Mouse (Mus musculus) brain, embryonic 14.5 days (tissue): ENCODE results near the gene Kidins220. TPM values are rescaled to one million over a fixed set of nuclear protein-coding genes. Genes with fewer than 3 reads are reported as not detected.

Experiments used
- DNase-seq: peaks from one replicate; pipeline ENCODE4 v3.0.0-alpha.2; 2011; ENCODE audit warnings: low read depth
- CTCF ChIP-seq: fragments of 200-500 bp; IDR thresholded peaks from 2 replicates; pipeline ENCODE4 v1.5.1; 2012; ENCODE audit warnings: inconsistent platforms, mild to moderate bottlenecking, moderate library complexity, borderline replicate concordance; ENCODE audit not compliant: insufficient read depth, insufficient read length; ENCODE audit errors: extremely low read depth
- POLR2A ChIP-seq: fragments of 200-500 bp; IDR thresholded peaks from 2 replicates; pipeline ENCODE4 v1.6.1; 2012; ENCODE audit warnings: mild to moderate bottlenecking, inconsistent platforms, borderline replicate concordance; ENCODE audit not compliant: poor library complexity, insufficient read depth, insufficient read length, severe bottlenecking; ENCODE audit errors: extremely low read depth
- polyA plus RNA-seq: library from polyadenylated mRNA; depleted of rRNA; stranded (reverse); fragments of >200 nt; gene quantifications from 2 replicates; pipeline ENCODE4 v1.2.3, GENCODE M21; 2012

Gene Kidins220
- polyA plus RNA-seq, 1 experiment: 265 TPM

DNA sequence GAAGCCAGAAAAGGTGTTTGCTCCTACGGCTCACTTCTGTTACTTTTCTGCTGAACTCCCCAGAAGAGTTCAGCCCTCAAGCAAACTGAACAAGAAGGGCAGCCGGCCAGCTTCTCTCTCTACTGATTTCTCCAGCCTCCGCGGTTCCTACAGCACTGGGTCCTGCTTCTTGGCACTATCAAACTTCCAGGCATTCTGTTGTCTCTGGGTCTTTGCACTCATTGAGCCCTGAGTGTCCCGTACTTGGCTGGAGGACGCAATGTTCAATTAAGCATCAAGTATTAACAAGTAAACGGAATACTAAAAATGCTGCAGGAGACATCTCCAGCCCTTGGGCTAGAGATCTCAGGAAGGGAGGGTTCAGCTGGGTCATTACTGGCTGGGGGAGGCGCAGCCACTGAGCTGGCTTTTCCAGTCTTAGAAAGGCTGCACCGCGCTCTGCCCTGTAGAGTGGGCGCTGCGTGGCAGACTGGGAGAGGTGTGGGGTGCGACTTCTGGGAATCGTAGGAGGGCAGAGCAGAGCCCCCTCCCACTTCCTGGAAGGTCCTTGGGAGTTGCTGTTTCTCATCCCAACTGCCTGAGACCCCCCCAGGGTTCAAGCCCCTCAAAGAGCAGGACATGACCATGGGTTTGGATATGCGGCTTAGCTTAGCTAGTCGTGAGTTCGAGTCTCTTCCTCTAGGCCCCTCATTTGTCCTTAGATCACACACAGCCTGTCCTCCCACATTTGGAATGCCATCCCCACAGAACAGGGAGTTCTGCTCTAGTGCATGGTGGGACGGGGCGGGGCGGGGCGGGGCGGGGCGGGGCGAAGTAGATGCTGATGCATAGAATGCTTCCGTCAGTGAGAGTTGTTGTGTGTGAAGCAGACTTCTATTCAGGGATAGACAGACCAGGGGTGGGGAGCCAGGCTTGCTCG, 108.8 kb downstream of the Kidins220 start:
- DNase-seq: peak; percentile 50
- TF ChIP-seq CTCF: no peak
- TF ChIP-seq POLR2A: no peak

DNA sequence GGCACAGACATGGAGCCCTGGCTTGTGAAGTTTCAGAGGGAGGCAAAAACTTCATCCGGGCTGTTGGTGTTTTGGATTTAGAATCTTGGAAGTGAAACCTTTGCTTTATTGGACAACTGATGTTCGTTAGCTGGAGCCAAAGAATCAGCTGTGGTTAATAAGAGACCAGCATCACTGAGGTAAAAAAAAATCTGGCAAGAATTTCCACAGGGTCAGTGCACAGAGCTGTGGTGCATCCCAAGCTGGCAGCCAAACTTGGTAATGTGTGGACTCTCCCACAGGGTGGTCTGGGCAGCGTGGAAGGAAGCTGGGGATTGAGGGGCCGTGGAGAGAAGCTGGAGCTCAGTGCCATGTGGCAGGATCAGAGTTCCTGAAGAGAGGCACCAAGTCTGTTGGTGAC, 112.2 kb downstream of the Kidins220 start:
- no peak for TF ChIP-seq POLR2A
- no peak for TF ChIP-seq CTCF
- DNase-seq: no peak

DNA sequence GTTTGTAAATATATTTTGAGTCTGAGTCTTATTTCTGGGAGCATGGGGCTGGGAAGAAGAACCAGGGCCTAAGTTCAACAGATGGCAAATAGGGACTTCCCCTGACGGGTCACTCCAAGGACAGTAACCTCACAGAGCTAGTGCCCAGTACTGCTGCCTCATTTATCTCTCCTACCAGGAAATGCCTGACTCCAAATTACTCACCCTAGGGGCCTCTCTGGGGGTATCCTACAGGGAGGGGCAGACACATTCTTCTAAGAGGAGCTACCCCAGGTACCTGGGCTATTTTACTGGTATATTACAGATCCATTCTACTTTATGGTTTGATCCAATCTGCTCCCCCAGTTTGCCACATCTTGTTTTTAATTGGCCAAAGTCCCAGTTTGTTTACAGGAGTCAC, 114.7 kb downstream of the Kidins220 start:
- TF ChIP-seq POLR2A (no peak), CTCF (no peak)
- DNase-seq: no peak

DNA sequence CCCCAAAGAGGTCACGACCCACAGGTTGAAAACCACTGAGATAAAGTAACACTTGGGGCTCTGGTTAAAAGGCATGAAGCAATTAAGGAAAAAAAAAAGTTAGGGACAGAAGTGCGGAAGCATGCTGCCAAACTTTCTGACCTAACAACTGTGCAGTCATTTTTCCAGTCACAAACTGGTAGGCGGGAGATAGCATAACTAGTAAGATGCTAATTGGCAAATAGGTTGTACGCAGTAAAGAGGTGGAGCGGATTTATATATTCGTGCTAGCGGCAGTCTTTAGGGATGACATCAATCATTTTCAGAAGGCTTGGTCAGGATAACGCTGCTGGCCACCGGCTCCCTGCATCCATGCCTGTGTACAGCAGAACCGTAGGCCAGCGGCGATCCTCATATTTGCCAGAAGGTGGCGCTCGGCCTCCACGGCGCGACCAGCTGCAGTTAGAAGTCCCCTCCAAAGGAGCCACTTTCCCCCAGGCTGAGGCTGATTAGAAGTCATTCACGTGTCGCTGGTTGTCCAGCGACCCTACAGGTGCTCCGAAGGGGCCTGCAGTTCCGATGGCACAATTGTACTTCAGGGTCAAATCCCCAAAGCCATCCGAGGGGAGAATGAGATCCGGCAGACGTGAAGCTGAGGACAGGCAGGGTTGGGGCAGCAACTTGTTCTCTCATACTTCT, 117.4 kb downstream of the Kidins220 start:
- DNase-seq: peak; percentile 92
- TF ChIP-seq POLR2A: 0 out of 2 replicates have a peak, but pooled peaks have one; percentile 8
- peak; percentile 100 for TF ChIP-seq CTCF

DNA sequence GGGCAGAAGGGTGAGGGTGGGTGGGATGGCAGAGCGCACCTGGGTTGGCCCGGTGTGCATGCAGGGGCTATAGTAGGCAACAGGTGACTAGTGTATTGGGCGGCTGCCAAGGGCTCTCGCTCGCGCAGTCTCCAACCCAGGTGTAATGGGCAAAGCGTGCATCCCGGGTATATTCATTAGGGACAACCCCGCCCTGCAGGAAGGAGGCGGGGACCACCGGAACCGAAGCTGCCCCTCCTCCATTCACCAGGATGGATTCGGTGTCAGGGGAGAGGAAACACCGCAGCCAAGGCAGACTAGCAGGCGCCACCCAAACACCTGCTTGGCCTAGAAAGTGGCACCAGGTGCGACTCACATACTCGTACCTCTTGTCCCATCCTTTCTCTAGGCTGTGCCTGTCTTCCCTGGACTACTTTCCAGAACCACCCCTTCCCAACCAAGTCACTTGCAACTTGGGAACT, 118.1 kb downstream of the Kidins220 start:
- TF ChIP-seq CTCF: no peak
- 0 out of 2 replicates have a peak, but pooled peaks have one; percentile 2 for TF ChIP-seq POLR2A
- DNase-seq: peak; percentile 61

GRCm38 (mm10) chr12:25093241-25093774, 118.6 kb downstream of the Kidins220 start:
- DNase-seq: peak; percentile 17
- no peak for TF ChIP-seq POLR2A
- no peak for TF ChIP-seq CTCF

- DNase-seq: peak; percentile 66
- no peak for TF ChIP-seq POLR2A
- peak; percentile 14; the same call in 1 of the 2 replicates for TF ChIP-seq CTCF
These were observed 120.1 kb downstream of the Kidins220 start for GRCm38 (mm10) chr12:25094621-25095521.

DNA sequence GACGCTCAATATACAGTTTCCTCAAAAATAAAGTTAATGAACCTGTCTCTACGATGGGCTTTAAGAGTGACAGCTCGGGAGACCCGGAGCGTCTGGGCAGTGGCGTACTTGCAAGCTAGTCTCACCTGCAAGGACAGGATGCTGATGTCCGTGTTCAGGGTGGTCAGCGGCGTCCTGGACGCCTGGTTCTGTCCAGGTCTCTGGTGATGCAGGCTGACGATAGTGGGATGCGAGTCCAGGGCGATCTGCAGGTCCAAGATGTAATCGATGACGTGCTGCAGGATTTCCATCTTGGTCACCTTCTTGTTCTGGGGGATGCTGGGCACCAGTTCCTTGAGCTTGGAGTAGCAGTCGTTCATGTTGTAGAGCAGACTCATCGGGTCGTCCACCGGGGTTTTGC, 120.8 kb downstream of the Kidins220 start:
- TF ChIP-seq CTCF: no peak
- TF ChIP-seq POLR2A: no peak
- no peak for DNase-seq

DNA sequence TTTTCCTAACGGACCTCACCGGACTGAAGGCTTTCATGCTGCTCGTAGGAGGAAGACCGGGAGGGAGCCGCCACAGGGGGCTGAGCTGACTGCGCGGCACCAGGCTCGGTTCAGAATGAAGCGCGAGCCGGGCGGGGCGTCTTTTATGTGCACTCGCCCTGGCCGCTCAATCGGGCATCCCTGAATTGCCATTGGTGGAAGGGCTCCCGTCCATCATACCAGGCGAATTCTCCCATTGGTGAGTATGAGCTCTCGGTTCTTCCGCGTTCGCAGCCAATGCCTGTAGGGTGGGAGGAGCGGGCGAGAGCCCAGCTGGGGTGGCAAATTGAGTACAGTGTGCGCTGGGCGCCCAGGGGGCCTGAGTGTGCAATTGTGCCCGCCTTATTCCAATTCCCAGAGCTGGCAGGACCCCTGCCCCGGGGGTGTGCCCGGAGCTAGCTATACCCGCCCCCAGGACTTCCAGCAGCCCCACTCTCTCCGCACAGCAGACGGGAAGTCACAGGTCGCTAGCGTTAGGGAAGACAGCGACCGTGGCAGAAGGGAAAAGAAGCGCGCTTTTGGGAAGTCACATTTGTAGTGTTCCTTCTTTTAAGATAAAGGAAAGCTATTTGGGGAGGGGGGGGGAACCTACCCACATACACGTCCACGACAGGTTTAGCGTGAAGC, 121.4 kb downstream of the Kidins220 start:
- TF ChIP-seq CTCF (no peak), POLR2A (peak; percentile 84; the same call in 1 of the 2 replicates)
- DNase-seq: peak; percentile 99

- no peak for TF ChIP-seq POLR2A
- no peak for TF ChIP-seq CTCF
- peak; percentile 53 for DNase-seq
These were observed 121.9 kb downstream of the Kidins220 start for GRCm38 (mm10) chr12:25096640-25097051.
